Mouse (Mus musculus) gastrocnemius, postnatal 14 days (tissue): ENCODE data around the gene Thap4. TPM values are rescaled to one million over a fixed set of nuclear protein-coding genes. Genes with fewer than 3 reads are reported as not detected.
"Not testable (repeated sequence)": the region's sequence is repeated elsewhere in the genome, so short reads cannot be mapped to it uniquely, and the experiment has no call there.

Experiments
- DNase-seq: peaks from one replicate; pipeline ENCODE4 v3.0.0; 2021; ENCODE audit warnings: mixed read lengths
- intact Hi-C: fragments of 180-260 bp; cut with DNase I; formaldehyde crosslinking; loops from one replicate; pipeline ENCODE4 v1.15.1; 2025; ENCODE audit warnings: low total_unique reads
- long read RNA-seq, 2 experiments: library from polyadenylated mRNA; stranded (forward); transcript quantifications; one replicate each; pipeline ENCODE4 v2.0.0; 2021
- total RNA-seq, 2 experiments: library from RNA; stranded (reverse); gene quantifications; 2 replicates each; pipeline ENCODE4 v1.2.3; 2021

Thap4 gene
- 10 to 100 TPM; 40.5 to 41.0 TPM for total RNA-seq
- long read RNA-seq, experiment 1, full-length matches to known transcripts, result 10 of 13 reads
- long read RNA-seq, experiment 1, partial matches to known transcripts, result 3 of 13 reads
- long read RNA-seq, experiment 1, other reads (novel, unspliced or antisense), result 0 of 13 reads
- long read RNA-seq, experiment 2, full-length matches to known transcripts, result 13 of 13 reads
- long read RNA-seq, experiment 2, partial matches to known transcripts, result 0 of 13 reads
- long read RNA-seq, experiment 2, other reads (novel, unspliced or antisense), result 0 of 13 reads

DNA sequence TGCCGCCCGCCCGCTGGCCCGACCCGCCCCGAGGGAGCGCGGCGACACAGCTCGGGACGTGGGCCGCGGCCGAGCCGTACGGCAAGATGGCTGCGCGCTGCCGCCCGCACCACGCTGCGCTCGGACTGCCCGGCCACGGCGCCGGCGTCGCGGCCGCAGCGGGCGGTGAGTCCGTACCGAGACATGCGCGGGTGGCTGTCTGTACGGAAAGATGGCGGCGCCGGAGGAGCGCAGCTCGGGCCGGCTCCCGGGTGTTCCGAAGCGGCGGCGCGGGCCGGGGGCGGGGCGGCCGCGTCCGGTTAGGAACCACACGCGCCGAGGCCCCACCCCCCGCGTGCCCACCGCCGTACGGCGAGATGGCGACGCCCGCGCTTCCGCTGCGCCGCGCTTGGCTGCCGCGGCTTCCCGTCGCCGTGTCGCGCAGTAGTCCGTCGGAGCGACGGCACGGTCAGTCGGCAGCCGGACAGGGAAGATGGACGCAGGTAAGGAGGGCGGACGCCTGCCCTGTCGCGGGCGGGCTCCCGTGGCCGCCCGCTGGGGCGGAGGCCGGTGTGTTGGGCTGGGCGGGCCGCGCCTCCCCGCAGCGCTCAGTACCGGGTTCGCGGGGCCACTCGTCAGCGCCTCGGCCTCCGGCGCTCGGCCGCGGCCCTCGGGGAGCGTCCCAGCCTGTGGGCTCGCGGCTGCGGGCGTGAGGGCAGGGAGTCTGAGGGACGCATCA lies at the start of gene Thap4:
Gene Thap4 (minus strand): TSS at position 292 of the 718 bp plus-strand sequence.
- intact Hi-C loops, result no loop called here
- DNase-seq, result peak; percentile 94

DNA sequence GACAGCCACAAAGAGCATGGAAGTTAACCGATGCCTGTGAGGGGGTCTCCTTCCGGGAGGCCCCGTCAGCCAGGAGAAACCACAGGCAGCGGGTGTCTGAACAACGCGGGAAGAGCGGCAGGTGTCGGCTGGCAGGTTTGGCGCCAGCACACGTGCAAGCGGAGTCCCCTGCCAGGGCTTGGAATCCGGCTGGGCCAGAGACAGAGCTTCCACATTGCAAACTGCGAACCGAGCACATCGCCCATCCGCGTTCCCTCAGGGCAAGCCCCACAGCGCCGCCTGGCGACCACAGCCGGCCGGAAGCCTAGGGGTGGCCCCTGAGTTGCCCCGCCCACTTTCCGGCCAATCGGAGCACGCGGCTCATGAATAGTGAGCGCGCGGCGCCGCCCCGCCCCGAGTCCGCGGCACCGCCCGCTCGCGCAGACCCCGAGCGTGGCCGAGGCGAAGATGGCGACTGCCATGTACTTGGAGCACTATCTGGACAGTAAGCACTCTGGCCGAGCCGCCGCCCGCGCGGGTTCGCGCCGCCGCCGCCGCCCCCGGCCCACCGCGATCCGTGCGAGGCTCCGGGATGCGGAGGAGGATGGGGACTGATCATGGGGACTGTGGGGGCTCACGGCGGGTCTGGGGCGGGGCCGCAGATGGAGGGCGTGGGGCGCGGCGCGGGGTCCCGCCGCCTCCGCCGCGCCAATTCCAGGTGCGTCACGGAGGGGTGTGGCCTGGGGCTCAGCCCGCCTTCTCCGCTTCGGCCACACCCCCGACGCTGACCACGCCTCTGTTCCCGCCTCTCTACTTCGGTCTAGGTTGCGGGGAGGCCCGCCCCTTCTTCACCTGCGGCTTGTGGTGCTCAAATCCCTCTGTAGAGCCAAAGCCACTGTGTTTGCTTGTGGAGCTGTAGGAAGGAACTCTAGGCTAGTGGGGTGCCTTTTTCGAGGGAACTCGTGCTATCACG lies 49.2 kb upstream of the Thap4 start, which contains the start of gene Ing5:
Gene Ing5 (plus strand): TSS at position 410 of the 952 bp plus-strand sequence.
- intact Hi-C loops, result no loop called here
- DNase-seq, result peak; percentile 100

DNA sequence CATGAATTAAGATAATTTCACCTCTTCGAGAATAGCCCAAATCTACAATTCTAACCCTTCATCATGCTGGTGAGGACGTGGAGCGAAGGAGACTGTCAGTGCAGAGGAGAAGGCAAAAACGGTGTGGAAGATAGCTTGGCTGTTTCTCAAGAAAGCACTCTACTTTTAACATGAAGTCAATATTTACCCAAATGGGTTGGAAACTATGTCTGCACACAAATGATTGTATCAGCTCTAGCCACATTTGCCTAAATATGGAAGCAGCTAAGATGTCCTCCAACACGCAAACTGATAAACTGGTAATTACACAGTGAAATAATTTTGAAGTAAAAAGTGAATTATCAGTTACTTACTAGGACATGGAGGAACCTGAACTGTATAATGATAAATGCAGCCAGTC lies 48.1 kb upstream of the Thap4 start:
- intact Hi-C loops, result no loop called here
- no peak for DNase-seq

DNA sequence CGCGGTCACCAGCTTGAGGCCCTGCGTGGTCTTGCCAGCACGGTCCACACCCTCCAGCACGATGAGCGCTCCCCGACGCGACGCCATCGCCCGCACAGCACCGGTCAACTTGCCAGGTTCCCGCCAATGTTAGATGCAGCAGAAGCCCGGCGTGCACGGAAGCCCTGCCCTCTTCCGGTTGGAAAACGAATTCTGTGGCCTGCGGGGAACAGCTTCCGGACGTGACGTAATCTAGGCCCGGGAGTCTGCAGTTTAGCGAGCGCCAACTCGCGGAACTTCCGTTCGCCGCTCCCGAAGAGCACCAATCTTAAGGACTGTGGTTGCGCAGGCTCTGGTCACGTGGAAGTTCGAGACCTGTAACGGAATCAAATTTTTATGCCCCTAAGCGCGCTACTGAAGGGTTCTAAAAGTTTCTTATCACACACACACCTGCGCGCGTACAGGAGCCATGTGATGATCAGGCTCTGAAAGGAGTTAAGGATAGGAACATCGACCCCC lies 47.1 kb upstream of the Thap4 start, which contains the start of gene Dtymk:
Gene Dtymk (minus strand): TSS at position 194 of the 498 bp plus-strand sequence.
- intact Hi-C loops, result no loop called here
- peak; percentile 91 for DNase-seq

DNA sequence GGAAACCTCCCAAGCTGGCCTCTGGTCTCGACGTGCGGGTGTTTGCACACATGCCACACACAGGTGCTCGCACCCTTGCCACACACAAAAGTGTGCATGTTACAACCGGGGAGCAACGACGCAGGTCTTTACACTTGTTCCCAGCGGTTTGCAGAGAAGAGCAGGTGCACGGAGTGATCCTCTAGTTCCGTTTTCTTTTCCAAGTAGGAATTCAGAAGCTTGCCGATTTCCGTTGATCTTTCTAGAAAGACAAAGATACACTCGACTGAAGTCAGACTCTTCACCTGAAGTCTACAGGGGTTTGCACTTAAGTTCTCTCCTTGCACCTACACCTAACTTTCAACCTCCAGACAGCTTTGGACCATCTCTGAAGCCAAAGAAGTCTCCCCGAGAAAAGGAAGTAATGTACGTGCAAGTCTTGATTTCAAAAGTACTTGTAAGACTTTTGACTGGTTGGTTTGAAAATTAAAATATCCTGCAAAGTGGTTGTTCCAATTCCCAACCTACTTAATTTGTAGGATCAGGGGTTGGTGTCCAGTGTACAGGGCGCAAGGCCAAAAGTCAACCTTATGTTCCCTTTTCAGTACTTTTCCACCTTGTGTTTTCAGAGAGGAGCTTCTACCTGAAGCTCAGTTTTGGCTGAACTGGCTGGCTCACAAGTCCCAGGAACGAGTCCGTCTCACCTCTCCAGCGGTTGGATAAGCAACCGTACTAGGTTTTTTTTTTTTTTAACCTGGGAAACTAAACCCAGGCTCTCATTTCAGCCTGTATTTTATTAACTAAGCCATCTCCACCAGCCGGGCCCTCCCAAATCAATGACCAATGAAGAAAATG lies 46.2 kb upstream of the Thap4 start:
- intact Hi-C loops, result no loop called here
- DNase-seq, result no peak

DNA sequence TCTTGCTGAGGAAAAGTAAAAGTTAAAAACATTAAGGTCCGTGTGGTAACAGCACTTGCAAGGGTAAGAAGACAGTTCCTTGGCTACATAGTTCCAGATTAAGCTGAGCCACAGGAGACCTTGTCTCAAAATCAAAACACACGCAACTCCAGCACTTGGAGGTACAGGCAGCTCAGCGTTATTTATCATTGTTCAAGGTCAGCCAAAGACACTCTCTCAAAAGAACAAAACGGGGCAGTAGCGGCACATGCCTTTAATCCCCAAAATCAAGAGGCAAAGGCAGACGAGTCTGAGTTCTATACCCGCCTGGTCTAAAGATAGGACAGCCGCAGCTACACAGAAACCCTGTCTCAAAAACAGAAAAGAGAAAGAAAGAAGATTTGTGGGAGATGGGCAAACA lies 41.2 kb upstream of the Thap4 start:
- no peak for DNase-seq
- intact Hi-C loops, result no loop called here

DNA sequence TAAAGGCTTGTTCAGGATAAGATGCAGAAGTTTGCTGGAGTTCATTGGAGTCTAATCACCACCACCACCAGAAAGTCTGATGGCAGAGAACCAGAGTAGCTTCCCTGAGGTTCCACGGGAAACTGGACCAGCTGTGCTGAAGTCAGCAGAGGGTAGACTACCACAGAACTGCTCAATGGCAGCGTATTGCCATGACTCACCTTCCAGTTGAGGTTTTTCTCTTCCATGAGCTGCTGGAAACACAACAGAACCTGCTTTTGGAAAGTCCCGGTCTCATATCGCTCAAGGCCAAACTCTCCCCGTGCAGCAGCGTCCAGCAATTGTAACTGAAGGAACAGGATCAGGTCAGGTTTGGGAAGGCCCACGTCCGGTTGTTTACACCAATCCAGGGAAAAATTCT lies 39.9 kb upstream of the Thap4 start:
- intact Hi-C loops, result no loop called here

DNA sequence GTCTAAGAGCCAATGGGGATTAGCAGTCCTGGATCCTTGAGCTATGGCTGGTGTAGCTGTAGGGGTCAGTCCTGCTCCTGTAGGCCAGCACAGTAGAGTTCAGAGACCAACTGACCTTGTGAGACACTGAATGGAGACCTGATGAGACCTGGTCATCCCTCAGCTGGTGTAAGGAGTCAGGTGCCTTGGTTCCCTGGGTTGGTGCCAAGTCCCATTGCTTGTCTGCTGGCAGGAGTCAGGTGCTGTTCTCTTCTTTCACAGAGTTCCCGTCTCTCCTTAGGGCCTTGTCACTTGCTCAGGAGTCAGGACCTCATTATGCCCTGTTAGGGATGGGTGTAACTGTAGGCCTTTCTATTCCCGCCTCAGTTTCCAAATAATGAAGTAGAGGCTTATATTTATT lies 32.2 kb upstream of the Thap4 start:
- DNase-seq, result peak; percentile 9
- intact Hi-C loops, result no loop called here

More for the DNA sequence above, 39.9 kb upstream of the Thap4 start:
- DNase-seq, result no peak

DNA sequence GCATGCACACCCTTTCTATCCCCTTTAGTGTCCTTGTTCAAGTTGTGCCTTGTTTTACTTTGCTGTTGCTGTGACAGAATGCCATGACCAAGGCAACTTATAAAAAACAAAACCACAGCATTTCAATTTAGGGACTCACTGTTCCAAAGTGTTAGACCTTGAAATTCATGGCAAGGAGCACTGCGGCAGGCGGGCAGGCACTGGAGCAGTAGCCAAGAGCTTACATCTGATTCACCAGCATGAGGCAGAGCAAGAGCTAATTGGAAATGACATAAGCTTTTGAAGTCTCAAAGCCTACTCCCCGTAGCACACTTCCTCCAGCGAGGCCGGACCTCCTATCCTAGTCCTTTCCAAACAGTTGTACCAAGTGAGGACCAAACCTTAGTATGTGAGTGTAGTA lies 22.0 kb upstream of the Thap4 start:
- DNase-seq, result no peak
- intact Hi-C loops, result no loop called here

DNA sequence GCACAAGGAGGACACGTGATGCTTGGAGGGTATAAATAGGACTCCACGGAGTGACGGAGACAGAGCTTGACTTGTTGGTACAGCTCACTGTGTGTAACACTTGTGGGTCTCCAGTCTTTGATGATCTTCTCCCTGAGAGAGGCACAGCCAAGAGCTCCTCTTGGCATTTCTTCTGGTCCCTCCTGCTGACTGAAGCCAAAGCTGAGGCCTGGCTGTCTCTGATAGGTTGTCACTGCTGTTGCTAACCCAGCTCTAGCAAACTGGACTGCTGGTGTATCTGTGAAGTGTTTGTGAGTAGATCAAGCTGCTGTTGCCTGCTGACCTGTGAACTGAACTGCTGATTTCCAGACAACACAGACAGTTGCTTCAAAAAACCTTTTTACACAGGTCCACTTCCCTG lies 15.2 kb upstream of the Thap4 start:
- DNase-seq, result no peak
- intact Hi-C loops, result no loop called here

DNA sequence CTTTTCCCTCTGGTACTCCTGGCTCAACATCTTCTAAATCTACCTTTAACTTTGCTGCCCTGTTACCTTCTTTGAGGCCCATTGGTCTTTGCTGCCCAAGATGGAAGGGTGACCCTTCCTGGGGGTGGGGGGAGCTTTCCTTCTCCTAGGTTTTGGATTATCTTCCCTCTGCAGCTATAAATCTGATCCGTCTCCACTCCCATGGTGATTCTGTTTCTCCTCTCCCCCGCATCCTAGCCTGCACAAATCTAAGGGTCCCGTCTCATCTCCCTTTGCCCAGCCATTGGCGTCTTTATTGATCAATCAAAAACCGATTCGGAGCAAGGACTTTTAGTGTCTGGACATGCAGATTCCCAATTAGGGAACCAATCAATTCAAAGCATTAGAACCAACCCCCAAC lies 12.9 kb upstream of the Thap4 start:
- DNase-seq, result no peak
- intact Hi-C loops, result no loop called here

DNA sequence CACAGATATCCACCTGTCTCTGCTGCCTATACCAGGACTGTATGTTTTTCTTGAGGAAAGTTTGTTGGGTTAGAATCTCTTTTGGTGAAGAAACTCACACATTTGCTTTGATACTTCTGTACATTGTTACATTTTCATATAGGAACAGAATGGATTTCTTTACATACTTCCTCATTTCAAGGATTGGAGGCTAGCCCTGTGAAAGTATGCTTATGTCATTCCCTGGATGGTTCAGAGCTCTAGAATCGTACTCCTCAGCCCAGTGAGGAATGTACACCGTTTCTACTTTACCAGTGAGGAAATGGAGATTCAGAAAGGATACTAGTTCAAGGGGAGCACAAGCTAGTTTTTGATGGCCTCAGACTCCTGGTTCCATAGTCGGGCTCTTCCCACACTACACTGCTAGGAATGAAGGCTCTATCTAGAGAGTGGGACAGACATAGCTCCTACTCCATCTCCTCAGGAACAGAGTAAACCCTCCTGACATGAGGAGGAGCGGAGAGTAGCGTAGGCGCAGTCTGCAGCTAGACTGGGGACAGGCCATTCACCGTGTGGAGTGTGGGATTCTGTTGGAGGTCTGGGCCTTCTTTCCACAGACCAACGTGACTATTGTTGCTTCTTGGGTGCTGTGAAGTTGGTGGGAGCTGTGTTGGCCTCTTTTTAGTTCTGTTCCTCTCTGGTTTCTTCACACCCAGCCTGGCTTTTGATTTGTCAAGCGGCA lies 10.4 kb upstream of the Thap4 start:
- intact Hi-C loops, result no loop called here

DNA sequence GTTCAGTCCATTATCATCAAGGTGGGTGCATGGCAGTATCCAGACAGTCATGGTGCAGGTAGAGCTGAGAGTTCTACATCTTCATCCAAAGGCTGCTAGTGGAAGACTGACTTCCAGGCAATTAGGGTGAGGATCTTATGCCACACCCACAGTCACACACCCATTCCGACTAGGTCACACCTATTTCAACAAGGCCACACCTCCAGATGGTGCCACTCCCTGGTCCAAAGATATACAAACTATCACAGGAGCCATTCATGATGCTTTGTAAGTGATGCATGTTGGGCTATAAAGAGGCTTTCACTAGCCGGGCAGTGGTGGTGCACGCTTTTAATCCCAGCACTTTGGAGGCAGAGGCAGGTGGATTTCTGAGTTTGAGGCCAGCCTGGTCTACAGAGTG lies 8.9 kb upstream of the Thap4 start:
- DNase-seq, intact Hi-C loops: not testable (repeated sequence)

More for the DNA sequence above, 10.4 kb upstream of the Thap4 start:
- DNase-seq, result no peak

DNA sequence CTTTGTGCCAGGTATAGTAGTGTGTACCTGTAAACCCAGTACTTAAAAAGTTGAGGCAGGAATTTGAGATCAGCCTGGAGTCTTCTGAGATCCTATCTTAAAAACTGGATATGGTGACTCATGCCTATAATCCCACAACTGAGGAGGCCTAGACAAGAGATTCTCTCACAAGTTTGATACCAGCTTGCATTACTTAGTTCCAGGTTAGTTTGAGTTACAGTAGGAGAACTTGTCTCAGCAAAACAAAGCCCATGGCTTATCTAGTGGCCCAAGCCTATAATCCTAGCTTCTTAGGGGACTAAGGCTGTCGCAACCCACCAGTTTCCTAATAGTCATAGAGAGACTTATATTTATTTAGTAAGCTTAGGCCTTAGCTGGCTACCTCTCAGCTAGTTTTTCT lies 5.4 kb upstream of the Thap4 start:
- DNase-seq, result no peak
- intact Hi-C loops, result no loop called here

DNA sequence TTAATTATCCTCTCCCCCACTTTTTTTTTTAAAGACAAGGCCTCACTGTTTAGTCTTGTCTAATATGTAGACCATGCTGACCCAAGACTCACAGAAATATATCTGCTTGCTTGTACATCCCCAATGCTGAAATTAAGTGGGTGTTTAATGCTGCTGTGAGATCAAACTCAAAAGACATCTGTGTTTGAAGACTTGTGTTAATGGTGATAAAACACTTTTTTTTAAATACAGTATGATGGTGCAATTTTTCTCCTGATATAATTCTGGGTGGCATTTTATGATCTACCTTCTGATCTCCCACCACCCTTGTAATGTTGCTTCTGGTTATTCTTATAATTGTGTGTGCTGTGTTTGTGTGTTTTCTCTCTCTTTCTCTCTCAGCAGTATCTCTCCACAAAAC lies 1.5 kb upstream of the Thap4 start:
- intact Hi-C loops, result no loop called here
- DNase-seq, result no peak

DNA sequence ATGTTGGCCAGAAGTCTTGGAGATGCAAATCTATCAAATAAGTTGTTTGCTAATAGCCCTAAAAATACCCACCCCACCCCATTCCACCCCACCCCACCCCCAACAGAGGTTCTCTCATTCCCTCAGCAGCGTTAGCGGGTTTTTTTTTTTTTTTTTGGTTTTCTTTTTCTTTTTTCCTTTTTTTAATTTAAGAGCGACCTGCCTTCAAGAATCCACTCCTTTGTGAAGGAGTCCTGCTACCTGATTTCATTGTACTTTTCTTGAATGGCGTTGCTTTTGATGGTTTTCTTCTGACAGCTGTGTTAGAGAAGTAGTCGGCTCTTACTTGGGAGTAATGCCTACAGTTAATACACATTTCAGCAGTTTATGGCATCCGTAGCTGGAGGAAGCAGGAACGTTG lies 954 bp upstream of the Thap4 start:
- DNase-seq, result no peak
- intact Hi-C loops, result no loop called here

DNA sequence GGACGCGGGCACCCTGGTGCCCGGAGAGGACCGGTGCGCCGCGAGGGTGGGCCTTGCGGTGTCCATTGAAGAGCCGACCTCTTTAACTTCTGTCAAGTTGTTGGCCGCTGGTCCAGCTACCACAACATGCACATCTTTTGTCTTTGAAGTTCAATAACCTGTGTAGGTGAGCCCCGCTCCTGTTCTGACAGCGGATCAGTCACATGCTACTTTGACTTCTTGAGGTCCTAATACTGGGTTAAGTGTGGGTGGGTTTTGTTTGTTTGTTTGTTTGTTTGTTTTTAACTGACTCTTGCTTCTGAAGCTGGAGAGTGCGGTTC lies 587 bp upstream of the Thap4 start:
- intact Hi-C loops, result no loop called here
- no peak for DNase-seq

DNA sequence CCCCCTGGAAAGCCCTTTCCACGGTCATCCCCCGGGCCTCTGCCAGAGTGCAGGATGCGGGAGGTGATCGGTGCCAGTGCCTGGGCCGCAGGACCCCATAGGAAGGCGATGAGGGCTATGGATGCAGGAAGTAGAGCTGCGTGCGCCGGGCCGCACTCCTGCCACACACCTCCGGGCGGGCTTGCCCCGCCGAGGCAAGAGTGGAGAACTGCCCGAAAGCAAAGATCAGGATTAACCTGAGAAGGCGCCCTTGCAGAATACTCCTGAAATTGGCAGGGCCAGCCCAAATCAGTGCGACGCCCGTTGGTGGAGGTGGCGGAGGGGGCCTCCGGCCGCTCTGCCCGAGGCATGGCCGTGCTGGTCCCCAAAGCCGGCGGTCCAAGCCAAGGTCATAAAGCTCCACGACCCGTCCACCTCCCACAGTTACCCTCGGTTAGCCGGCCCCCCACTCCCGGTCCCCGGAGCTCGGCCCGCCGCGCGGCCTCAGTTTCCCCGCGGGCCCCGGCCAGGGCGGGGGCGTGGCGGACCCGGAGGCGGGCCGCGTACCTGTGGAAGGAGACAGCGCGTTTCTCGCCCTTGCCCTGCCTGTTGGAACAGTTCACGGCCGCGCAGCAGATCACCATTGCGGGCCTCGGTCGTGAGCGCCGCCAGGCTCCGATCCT lies 622 bp downstream of the Thap4 start:
- no peak for DNase-seq
- intact Hi-C loops, result no loop called here
